Comparison of ENCODE assay signal across 21 mouse cellular contexts in the genomic region with DNA sequence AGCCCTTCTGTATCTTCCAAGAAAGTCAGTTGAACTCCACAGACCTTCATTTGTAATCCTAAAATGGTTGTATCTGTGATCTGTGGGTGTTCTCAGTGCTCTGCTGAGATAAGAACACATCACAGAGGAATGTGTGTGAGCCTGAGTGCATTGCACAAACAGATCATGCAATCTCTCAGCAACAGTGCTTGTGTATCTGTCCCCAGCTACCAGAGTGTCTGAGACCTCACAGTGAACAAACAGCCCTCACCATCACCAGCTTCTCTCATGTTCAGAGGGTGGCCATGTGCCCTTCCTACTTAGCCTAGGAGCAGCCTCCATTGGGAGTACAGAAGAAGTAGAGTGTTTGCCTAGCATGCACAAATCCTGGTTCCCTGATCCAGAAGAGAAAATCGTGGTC.
A peak's percentile ranks its signal among the peaks of the same experiment; 100 is the strongest.
DNase-seq lines count a peak whose midpoint lies in the region; ATAC-seq lines count a peak whose summit lies in the region.
"Had no signal": no experiment of that assay in that cellular context is flagged by ENCODE, and none has a peak within 500 bp of the region (broad histone marks: within the 10 kb centered on the region; RNA-seq: fewer than 3 reads in every experiment).

No protein-coding gene starts in this region.

- H3K9me3 ChIP-seq in liver, embryonic 13.5 days (replicated peaks) = no peaks in the 10 kb centered on the region
- no peaks in the 10 kb centered on the region for H3K9me3 ChIP-seq in liver, embryonic 11.5 days (ENCODE audit: control insufficient read depth, low read length)
- H3K9me3 ChIP-seq: embryonic facial prominence, embryonic 12.5 days; embryonic facial prominence, embryonic 15.5 days; intestine, embryonic 15.5 days had no signal

- 62% methylated on average over 1 of the region's 1 CpGs for WGBS in liver, embryonic 13.5 days (ENCODE audit: insufficient replicate concordance)
- WGBS in liver, embryonic 11.5 days = 79% methylated on average over 1 of the region's 1 CpGs

- DNase-seq in heart, adult 11 months = peak; percentile 76
- no peak for DNase-seq in heart, adult 8-10 months (ENCODE audit: low spot score)
- DNase-seq in liver, embryonic 13.5 days = no peak
- no peak for DNase-seq in liver, embryonic 11.5 days (ENCODE audit: low spot score)
- DNase-seq: adrenal gland, postnatal 10 days; adrenal gland, postnatal 36 days; cerebellum, adult 18-20 months; cerebellum, adult 9-10 months; cerebellum, postnatal 14 days; gastrocnemius, adult 2 months; gastrocnemius, postnatal 14 days; heart, adult 2 months had no signal

- H3K36me3 ChIP-seq in liver, embryonic 13.5 days = no peaks in the 10 kb centered on the region
- H3K36me3 ChIP-seq in liver, embryonic 11.5 days (ENCODE audit: control insufficient read depth, insufficient read depth, low read length) = no peaks in the 10 kb centered on the region
- H3K36me3 ChIP-seq: embryonic facial prominence, embryonic 12.5 days; embryonic facial prominence, embryonic 15.5 days; intestine, embryonic 15.5 days had no signal

- no peak overlapping the region for H3K9ac ChIP-seq in liver, embryonic 13.5 days
- H3K9ac ChIP-seq in liver, embryonic 11.5 days (ENCODE audit: low read depth, low read length) = no peak overlapping the region
- H3K9ac ChIP-seq: embryonic facial prominence, embryonic 12.5 days; embryonic facial prominence, embryonic 15.5 days; forebrain, postnatal 0 days; hindbrain, embryonic 14.5 days; intestine, embryonic 15.5 days had no signal

- no peak overlapping the region for H3K27ac ChIP-seq in liver, embryonic 13.5 days
- no peak overlapping the region for H3K27ac ChIP-seq in liver, embryonic 11.5 days (ENCODE audit: low read depth, low read length)
- H3K27ac ChIP-seq: embryonic facial prominence, embryonic 12.5 days; embryonic facial prominence, embryonic 15.5 days; gastrocnemius, adult 2 months; heart, adult 2 months; hindbrain, embryonic 14.5 days; intestine, embryonic 15.5 days had no signal

- no peaks in the 10 kb centered on the region for H3K4me1 ChIP-seq in liver, embryonic 13.5 days (replicated peaks)
- H3K4me1 ChIP-seq in liver, embryonic 11.5 days (replicated peaks; ENCODE audit: control insufficient read depth, insufficient read depth, low read length) = no peaks in the 10 kb centered on the region
- H3K4me1 ChIP-seq: embryonic facial prominence, embryonic 12.5 days; embryonic facial prominence, embryonic 15.5 days; intestine, embryonic 15.5 days had no signal

- H3K27me3 ChIP-seq in liver, embryonic 13.5 days = no peaks in the 10 kb centered on the region
- no peaks in the 10 kb centered on the region for H3K27me3 ChIP-seq in liver, embryonic 11.5 days (replicated peaks; ENCODE audit: control insufficient read depth, insufficient read depth, low read length)
- H3K27me3 ChIP-seq: embryonic facial prominence, embryonic 12.5 days; embryonic facial prominence, embryonic 15.5 days; intestine, embryonic 15.5 days had no signal

- 0 out of 2 replicates have a peak, but pooled peaks have one; percentile 50 for ATAC-seq in liver, embryonic 13.5 days (ENCODE audit: low read depth)
- no peak for ATAC-seq in liver, embryonic 11.5 days (replicated peaks; ENCODE audit: low FRiP score)
- ATAC-seq in megakaryocyte progenitor cell, adult 5-6 weeks (replicated peaks; ENCODE audit: poor library complexity) = peak; percentile 76
- ATAC-seq in activated CD4-positive, CD25-positive, alpha-beta regulatory T cell, adult 4 months = no peak
- ATAC-seq: forebrain, embryonic 14.5 days had no signal

- no peak overlapping the region for H3K4me2 ChIP-seq in liver, embryonic 13.5 days
- no peak overlapping the region for H3K4me2 ChIP-seq in liver, embryonic 11.5 days
- H3K4me2 ChIP-seq: embryonic facial prominence, embryonic 12.5 days; embryonic facial prominence, embryonic 15.5 days; heart, embryonic 11.5 days; hindbrain, embryonic 14.5 days; intestine, embryonic 15.5 days had no signal

- H3K4me3 ChIP-seq in liver, embryonic 13.5 days (replicated peaks) = no peak overlapping the region
- H3K4me3 ChIP-seq in liver, embryonic 11.5 days (ENCODE audit: low read depth, low read length) = no peak overlapping the region
- H3K4me3 ChIP-seq: embryonic facial prominence, embryonic 12.5 days; embryonic facial prominence, embryonic 15.5 days; gastrocnemius, adult 2 months; heart, adult 2 months; intestine, embryonic 15.5 days had no signal

Comparison
In these comparisons a context has a peak if more than half of its experiments do, and no peak if none do; other contexts are left out.
1. ATAC-seq: peak in liver, embryonic 13.5 days (single experiment) and megakaryocyte progenitor cell, adult 5-6 weeks (single experiment); none in liver, embryonic 11.5 days (single experiment) and activated CD4-positive, CD25-positive, alpha-beta regulatory T cell, adult 4 months (single experiment).